In the genomic region with DNA sequence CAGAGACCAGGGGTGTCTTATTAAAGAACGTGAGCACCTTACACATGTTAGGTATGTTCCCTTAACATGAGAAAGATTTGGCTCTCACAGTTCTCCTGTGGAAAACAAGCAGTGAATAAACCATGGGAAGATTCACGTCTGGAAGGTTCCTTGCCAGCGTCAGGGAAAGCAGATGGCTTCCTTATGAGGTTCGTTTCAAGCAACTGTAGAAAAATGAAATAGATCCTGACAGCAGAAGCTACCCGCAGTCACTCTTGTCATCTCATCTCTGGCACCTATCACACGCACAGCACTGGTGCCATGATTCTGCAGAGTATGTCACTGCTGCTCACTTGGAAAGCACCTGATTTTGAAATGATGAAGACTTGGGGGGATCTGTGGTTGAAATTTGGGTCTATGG, we compare ENCODE assay signal across 21 mouse cellular contexts. TPM values are rescaled to one million over a fixed set of nuclear protein-coding genes. Genes with fewer than 3 reads are reported as not detected.
DNase-seq lines count a peak whose midpoint lies in the region; ATAC-seq and TF ChIP-seq lines count a peak whose summit lies in the region.
"Had no signal": no experiment of that assay in that cellular context is flagged by ENCODE, and none has a peak within 500 bp of the region (broad histone marks: within the 10 kb centered on the region; RNA-seq: fewer than 3 reads in every experiment).

No protein-coding gene starts in this region.

- no peak for TF ChIP-seq CTCF in liver, postnatal 0 days (IDR thresholded peaks at IDR 0.05; ENCODE audit: low read depth)
- TF ChIP-seq CTCF in brain, embryonic 14.5 days (IDR thresholded peaks at IDR 0.05; ENCODE audit: borderline replicate concordance, extremely low read depth, insufficient read depth, insufficient read length): no peak

- H3K9ac ChIP-seq in forebrain, embryonic 14.5 days (ENCODE audit: low read length): no peak overlapping the region
- H3K9ac ChIP-seq in forebrain, embryonic 12.5 days: no peak overlapping the region
- no peak overlapping the region for H3K9ac ChIP-seq in heart, embryonic 12.5 days
- H3K9ac ChIP-seq in liver, embryonic 11.5 days (ENCODE audit: low read depth, low read length): no peak overlapping the region
- H3K9ac ChIP-seq in liver, postnatal 0 days (replicated peaks): no peak overlapping the region
- H3K9ac ChIP-seq: heart, embryonic 13.5 days; intestine, embryonic 15.5 days had no signal

- H3K27ac ChIP-seq in forebrain, embryonic 14.5 days (ENCODE audit: low read depth, low read length): no peak overlapping the region
- no peak overlapping the region for H3K27ac ChIP-seq in forebrain, embryonic 12.5 days
- H3K27ac ChIP-seq in heart, embryonic 12.5 days (ENCODE audit: poor library complexity, severe bottlenecking): no peak overlapping the region
- H3K27ac ChIP-seq in liver, embryonic 11.5 days (ENCODE audit: low read depth, low read length): no peak overlapping the region
- no peak overlapping the region for H3K27ac ChIP-seq in liver, postnatal 0 days (ENCODE audit: low read depth)
- H3K27ac ChIP-seq: embryonic facial prominence, embryonic 10.5 days; heart, embryonic 13.5 days; intestine, embryonic 15.5 days had no signal

- H3K36me3 ChIP-seq in forebrain, embryonic 14.5 days (ENCODE audit: control insufficient read depth, insufficient read depth, low read length): no peaks in the 10 kb centered on the region
- no peaks in the 10 kb centered on the region for H3K36me3 ChIP-seq in forebrain, embryonic 12.5 days (replicated peaks)
- no peaks in the 10 kb centered on the region for H3K36me3 ChIP-seq in heart, embryonic 12.5 days
- H3K36me3 ChIP-seq in liver, embryonic 11.5 days (ENCODE audit: control insufficient read depth, insufficient read depth, low read length): no peaks in the 10 kb centered on the region
- no peaks in the 10 kb centered on the region for H3K36me3 ChIP-seq in liver, postnatal 0 days (replicated peaks; ENCODE audit: insufficient read depth, low read length)
- H3K36me3 ChIP-seq: embryonic facial prominence, embryonic 10.5 days; heart, embryonic 13.5 days; intestine, embryonic 15.5 days had no signal

- no peak overlapping the region for H3K4me3 ChIP-seq in forebrain, embryonic 14.5 days (ENCODE audit: low read depth, low read length)
- H3K4me3 ChIP-seq in forebrain, embryonic 12.5 days (replicated peaks): no peak overlapping the region
- H3K4me3 ChIP-seq in heart, embryonic 12.5 days: no peak overlapping the region
- no peak overlapping the region for H3K4me3 ChIP-seq in liver, embryonic 11.5 days (ENCODE audit: low read depth, low read length)
- no peak overlapping the region for H3K4me3 ChIP-seq in liver, postnatal 0 days (ENCODE audit: low read depth, low read length)
- H3K4me3 ChIP-seq: embryonic facial prominence, embryonic 10.5 days; heart, embryonic 13.5 days; intestine, embryonic 15.5 days had no signal

- no peaks in the 10 kb centered on the region for H3K27me3 ChIP-seq in forebrain, embryonic 14.5 days (replicated peaks; ENCODE audit: control insufficient read depth, insufficient read depth, low read length)
- H3K27me3 ChIP-seq in forebrain, embryonic 12.5 days: no peaks in the 10 kb centered on the region
- no peaks in the 10 kb centered on the region for H3K27me3 ChIP-seq in heart, embryonic 12.5 days (replicated peaks)
- no peaks in the 10 kb centered on the region for H3K27me3 ChIP-seq in liver, embryonic 11.5 days (replicated peaks; ENCODE audit: control insufficient read depth, insufficient read depth, low read length)
- no peaks in the 10 kb centered on the region for H3K27me3 ChIP-seq in liver, postnatal 0 days (ENCODE audit: insufficient read depth, low read length)
- H3K27me3 ChIP-seq: CH12.LX; heart, embryonic 13.5 days; intestine, embryonic 15.5 days had no signal

- peak; percentile 56 for DNase-seq in forebrain, embryonic 14.5 days (ENCODE audit: low spot score)
- DNase-seq in heart, adult 11 months: peak; percentile 21
- DNase-seq in liver, embryonic 11.5 days (ENCODE audit: low spot score): peak; percentile 23
- DNase-seq in liver, postnatal 0 days: no peak
- peak; percentile 65 for DNase-seq in brain, embryonic 14.5 days (ENCODE audit: low read depth)
- no peak for DNase-seq in right cerebral cortex, postnatal 25 days
- DNase-seq: adrenal gland, postnatal 14 days; cerebellum, adult 8-10 months; cerebellum, postnatal 36 days; gastrocnemius, postnatal 14 days; heart, postnatal 36 days; kidney, adult 2 months had no signal

- WGBS in forebrain, embryonic 14.5 days: 81% methylated on average over 6 of the region's 6 CpGs
- WGBS in forebrain, embryonic 12.5 days: 92% methylated on average over 6 of the region's 6 CpGs
- WGBS in heart, embryonic 12.5 days: 82% methylated on average over 6 of the region's 6 CpGs
- WGBS in liver, embryonic 11.5 days: 79% methylated on average over 6 of the region's 6 CpGs
- 82% methylated on average over 6 of the region's 6 CpGs for WGBS in liver, postnatal 0 days (ENCODE audit: insufficient replicate concordance)

- ATAC-seq in forebrain, embryonic 14.5 days: peak; percentile 54; the same call in 1 of the 2 replicates
- no peak for ATAC-seq in forebrain, embryonic 12.5 days (ENCODE audit: low FRiP score)
- ATAC-seq in heart, embryonic 12.5 days (ENCODE audit: insufficient number of reproducible peaks, low FRiP score): no peak
- no peak for ATAC-seq in liver, embryonic 11.5 days (replicated peaks; ENCODE audit: low FRiP score)
- no peak for ATAC-seq in liver, postnatal 0 days
- ATAC-seq: activated CD4-positive, CD25-positive, alpha-beta regulatory T cell, adult 4 months; hindbrain, embryonic 16.5 days; intestine, embryonic 15.5 days; Patski had no signal

- H3K4me2 ChIP-seq in forebrain, embryonic 14.5 days (ENCODE audit: low read length): no peak overlapping the region
- no peak overlapping the region for H3K4me2 ChIP-seq in forebrain, embryonic 12.5 days
- no peak overlapping the region for H3K4me2 ChIP-seq in heart, embryonic 12.5 days
- H3K4me2 ChIP-seq in liver, embryonic 11.5 days: no peak overlapping the region
- H3K4me2 ChIP-seq in liver, postnatal 0 days (ENCODE audit: low read depth, low read length): no peak overlapping the region
- H3K4me2 ChIP-seq: heart, embryonic 13.5 days; intestine, embryonic 15.5 days had no signal

- no peak for TF ChIP-seq EP300 in liver, postnatal 0 days (IDR thresholded peaks at IDR 0.05; ENCODE audit: low read depth)

- no peak for TF ChIP-seq POLR2A in brain, embryonic 14.5 days (IDR thresholded peaks at IDR 0.05; ENCODE audit: borderline replicate concordance, extremely low read depth, insufficient read depth, insufficient read length, poor library complexity, severe bottlenecking)

- no peaks in the 10 kb centered on the region for H3K9me3 ChIP-seq in forebrain, embryonic 14.5 days (replicated peaks; ENCODE audit: control insufficient read depth, low read length)
- H3K9me3 ChIP-seq in forebrain, embryonic 12.5 days: no peaks in the 10 kb centered on the region
- no peaks in the 10 kb centered on the region for H3K9me3 ChIP-seq in heart, embryonic 12.5 days (replicated peaks)
- no peaks in the 10 kb centered on the region for H3K9me3 ChIP-seq in liver, embryonic 11.5 days (ENCODE audit: control insufficient read depth, low read length)
- no peaks in the 10 kb centered on the region for H3K9me3 ChIP-seq in liver, postnatal 0 days (ENCODE audit: low read length)
- H3K9me3 ChIP-seq: embryonic facial prominence, embryonic 10.5 days; heart, embryonic 13.5 days; intestine, embryonic 15.5 days had no signal

- H3K4me1 ChIP-seq in forebrain, embryonic 14.5 days (ENCODE audit: control insufficient read depth, insufficient read depth, low read length): no peaks in the 10 kb centered on the region
- H3K4me1 ChIP-seq in forebrain, embryonic 12.5 days: no peaks in the 10 kb centered on the region
- H3K4me1 ChIP-seq in heart, embryonic 12.5 days (replicated peaks): no peaks in the 10 kb centered on the region
- no peaks in the 10 kb centered on the region for H3K4me1 ChIP-seq in liver, embryonic 11.5 days (replicated peaks; ENCODE audit: control insufficient read depth, insufficient read depth, low read length)
- H3K4me1 ChIP-seq in liver, postnatal 0 days (ENCODE audit: insufficient read depth): no peaks in the 10 kb centered on the region
- H3K4me1 ChIP-seq: embryonic facial prominence, embryonic 10.5 days; heart, embryonic 13.5 days; intestine, embryonic 15.5 days had no signal

RNA-seq across cellular contexts. Expression of gene Kcnk13, which starts 53.4 kb away (rescaled TPM):
- polyA plus RNA-seq in forebrain, embryonic 14.5 days (2014; fragmentation: Nextera tagmentation; extraction: Ambion mirVana): 0.94 and 1.2 TPM in 2 replicates
- 0.31 and 0.42 TPM in 2 replicates for polyA plus RNA-seq in forebrain, embryonic 12.5 days (2016; fragmentation: Nextera tagmentation; extraction: Ambion mirVana)
- polyA plus RNA-seq in heart, embryonic 12.5 days (2016; fragmentation: Nextera tagmentation; extraction: Ambion mirVana): 0.12 and 0.27 TPM in 2 replicates
- 0.37 and 0.78 TPM in 2 replicates for polyA plus RNA-seq in liver, embryonic 11.5 days (2014; fragmentation: Nextera tagmentation; extraction: Ambion mirVana)
- polyA plus RNA-seq in liver, postnatal 0 days (2015; fragmentation: Nextera tagmentation; extraction: Ambion mirVana): 1.3 TPM in 2 replicates
- 0.41 and 0.48 TPM in 2 replicates for polyA plus RNA-seq in brain, embryonic 14.5 days (2012; rRNA removed)
- polyA plus RNA-seq: activated CD4-positive, CD25-positive, alpha-beta regulatory T cell, adult 4 months; Patski had no signal

Comparison
In these comparisons a context has a peak if more than half of its experiments do, and no peak if none do; other contexts are left out.
1. DNase-seq: peak in forebrain, embryonic 14.5 days (single experiment), heart, adult 11 months (single experiment), liver, embryonic 11.5 days (single experiment) and brain, embryonic 14.5 days (single experiment); none in liver, postnatal 0 days (single experiment) and right cerebral cortex, postnatal 25 days (single experiment).